Mouse (Mus musculus): Measurements from ENCODE around the gene Skor1. TPM values are rescaled to one million over a fixed set of nuclear protein-coding genes. Genes with fewer than 3 reads are reported as not detected.

Gene Skor1
- polyA plus RNA-seq, 2 experiments, result 0.01 TPM; not detected in 1

GRCm38 (mm10) chr9:63145249-63146125 lies 3.3 kb downstream of the Skor1 start:
- WGBS (ENCODE audit: insufficient replicate concordance), result 3% methylated on average over 73 of the region's 73 CpGs
- no peak overlapping the region for H3K9ac ChIP-seq (replicated peaks)
- H3K36me3 ChIP-seq (replicated peaks; ENCODE audit: control insufficient read depth, insufficient read depth, low read depth), result no peaks in the 10 kb centered on the region
- H3K4me3 ChIP-seq (ENCODE audit: insufficient read depth in 1 of 2, low read depth in 2 of 2, low read length in 2 of 2), result no peak overlapping the region
- no peaks in the 10 kb centered on the region for H3K9me3 ChIP-seq (ENCODE audit: control insufficient read depth, low read length)
- H3K27me3 ChIP-seq (ENCODE audit: control insufficient read depth, insufficient read depth, low read length), result peaks cover 100% of the 10 kb centered on the region
- TF ChIP-seq CTCF (IDR thresholded peaks at IDR 0.05; ENCODE audit: low read depth), result no peak
- TF ChIP-seq EP300 (IDR thresholded peaks at IDR 0.05; ENCODE audit: low read depth), result no peak
- no peak overlapping the region for H3K27ac ChIP-seq
- ATAC-seq (ENCODE audit: insufficient read depth) (no peak), DNase-seq (ENCODE audit: low read depth in 3 of 3, low spot score in 3 of 3) (no peak)
- H3K4me1 ChIP-seq (replicated peaks; ENCODE audit: control insufficient read depth in 2 of 2, insufficient read depth in 2 of 2, low read length in 1 of 2), result no peaks in the 10 kb centered on the region
- no peak overlapping the region for H3K4me2 ChIP-seq (ENCODE audit: low read depth)

- Histone ChIP-seq H3K9me3 (ENCODE audit: control insufficient read depth, low read length) (no peaks in the 10 kb centered on the region), H3K4me3 (ENCODE audit: insufficient read depth in 1 of 2, low read depth in 2 of 2, low read length in 2 of 2) (no peak overlapping the region), H3K36me3 (replicated peaks; ENCODE audit: control insufficient read depth, insufficient read depth, low read depth) (no peaks in the 10 kb centered on the region), H3K27ac (no peak overlapping the region), H3K4me2 (ENCODE audit: low read depth) (no peak overlapping the region), H3K9ac (replicated peaks) (no peak overlapping the region), H3K4me1 (replicated peaks; ENCODE audit: control insufficient read depth in 2 of 2, insufficient read depth in 2 of 2, low read length in 1 of 2) (no peaks in the 10 kb centered on the region), H3K27me3 (ENCODE audit: control insufficient read depth, insufficient read depth, low read length) (peaks cover 100% of the 10 kb centered on the region)
- no peak for DNase-seq (ENCODE audit: low read depth in 3 of 3, low spot score in 3 of 3)
- no peak for ATAC-seq (ENCODE audit: insufficient read depth)
- TF ChIP-seq CTCF (IDR thresholded peaks at IDR 0.05; ENCODE audit: low read depth) (no peak), EP300 (IDR thresholded peaks at IDR 0.05; ENCODE audit: low read depth) (no peak)
- 2% methylated on average over 80 of the region's 80 CpGs for WGBS (ENCODE audit: insufficient replicate concordance)
These were observed 4.1 kb downstream of the Skor1 start for GRCm38 (mm10) chr9:63144502-63145248.

GRCm38 (mm10) chr9:63143641-63144501 lies 4.9 kb downstream of the Skor1 start:
- Histone ChIP-seq H3K9me3 (ENCODE audit: control insufficient read depth, low read length) (no peaks in the 10 kb centered on the region), H3K4me3 (ENCODE audit: insufficient read depth in 1 of 2, low read depth in 2 of 2, low read length in 2 of 2) (no peak overlapping the region), H3K27me3 (ENCODE audit: control insufficient read depth, insufficient read depth, low read length) (peaks cover 100% of the 10 kb centered on the region), H3K9ac (replicated peaks) (no peak overlapping the region), H3K27ac (no peak overlapping the region), H3K36me3 (replicated peaks; ENCODE audit: control insufficient read depth, insufficient read depth, low read depth) (no peaks in the 10 kb centered on the region), H3K4me1 (replicated peaks; ENCODE audit: control insufficient read depth in 2 of 2, insufficient read depth in 2 of 2, low read length in 1 of 2) (no peaks in the 10 kb centered on the region), H3K4me2 (ENCODE audit: low read depth) (no peak overlapping the region)
- TF ChIP-seq CTCF (IDR thresholded peaks at IDR 0.05; ENCODE audit: low read depth), result no peak
- TF ChIP-seq EP300 (IDR thresholded peaks at IDR 0.05; ENCODE audit: low read depth), result no peak
- no peak for DNase-seq (ENCODE audit: low read depth in 3 of 3, low spot score in 3 of 3)
- WGBS (ENCODE audit: insufficient replicate concordance), result 3% methylated on average over 45 of the region's 47 CpGs
- no peak for ATAC-seq (ENCODE audit: insufficient read depth)

GRCm38 (mm10) chr9:63143227-63143626 lies 5.5 kb downstream of the Skor1 start:
- DNase-seq (ENCODE audit: low read depth in 3 of 3, low spot score in 3 of 3), result no peak
- TF ChIP-seq EP300 (IDR thresholded peaks at IDR 0.05; ENCODE audit: low read depth) (no peak), CTCF (IDR thresholded peaks at IDR 0.05; ENCODE audit: low read depth) (no peak)

More at GRCm38 (mm10) chr9:63143227-63143626, 5.5 kb downstream of the Skor1 start:
- H3K4me3 ChIP-seq (ENCODE audit: insufficient read depth in 1 of 2, low read depth in 2 of 2, low read length in 2 of 2), result no peak overlapping the region
- no peaks in the 10 kb centered on the region for H3K36me3 ChIP-seq (replicated peaks; ENCODE audit: control insufficient read depth, insufficient read depth, low read depth)
- H3K4me2 ChIP-seq (ENCODE audit: low read depth), result no peak overlapping the region
- no peaks in the 10 kb centered on the region for H3K9me3 ChIP-seq (ENCODE audit: control insufficient read depth, low read length)
- WGBS (ENCODE audit: insufficient replicate concordance), result under 1% methylated on average over 25 of the region's 25 CpGs
- H3K9ac ChIP-seq (replicated peaks), result no peak overlapping the region
- H3K27me3 ChIP-seq (ENCODE audit: control insufficient read depth, insufficient read depth, low read length), result peaks cover 100% of the 10 kb centered on the region
- H3K4me1 ChIP-seq (replicated peaks; ENCODE audit: control insufficient read depth in 2 of 2, insufficient read depth in 2 of 2, low read length in 1 of 2), result no peaks in the 10 kb centered on the region
- ATAC-seq (ENCODE audit: insufficient read depth), result no peak
- no peak overlapping the region for H3K27ac ChIP-seq

All from liver, embryonic 14.5 days (tissue).